Mouse (Mus musculus) cerebellum, adult 2 months (tissue): Measurements from ENCODE around the gene Tm7sf2.

Experiments
- CTCF ChIP-seq: fragments of 200-500 bp; IDR thresholded peaks from 2 replicates; pipeline ENCODE4 v1.5.1; 2011; ENCODE audit warnings: low read depth, mild to moderate bottlenecking, control low read depth, low read length, moderate library complexity, borderline replicate concordance; ENCODE audit not compliant: insufficient read depth
- POLR2A ChIP-seq: fragments of 200-500 bp; IDR thresholded peaks from 2 replicates; pipeline ENCODE4 v1.6.1; 2011; ENCODE audit warnings: low read length, control low read depth, borderline replicate concordance; ENCODE audit not compliant: insufficient read depth

- TF ChIP-seq CTCF (no peak), POLR2A (no peak)
Measured at GRCm38 (mm10) chr19:6097847-6098246, 29.7 kb upstream of the Tm7sf2 start.
